Mouse (Mus musculus) urinary bladder, postnatal 10 days (tissue): ENCODE results near the gene Cdk4.

Source experiments
- DNase-seq: peaks from one replicate; pipeline ENCODE4 v3.0.0; 2022; ENCODE audit warnings: low spot score

Cdk4 gene

GRCm38 (mm10) chr10:127075651-127076050, 12.3 kb downstream of the Cdk4 start:
- DNase-seq: no peak

GRCm38 (mm10) chr10:127076082-127076481, 12.7 kb downstream of the Cdk4 start:
- DNase-seq: no peak

- no peak for DNase-seq
These were observed 14.2 kb downstream of the Cdk4 start for GRCm38 (mm10) chr10:127077515-127077914.

- DNase-seq: no peak
These were observed 14.8 kb downstream of the Cdk4 start for GRCm38 (mm10) chr10:127078001-127078676.

- DNase-seq: no peak
These were observed 15.6 kb downstream of the Cdk4 start for GRCm38 (mm10) chr10:127078677-127079575.

- DNase-seq: no peak
These were observed 16.5 kb downstream of the Cdk4 start for GRCm38 (mm10) chr10:127079665-127080391.

- DNase-seq: no peak
These were observed 17.8 kb downstream of the Cdk4 start for GRCm38 (mm10) chr10:127080901-127081780.

- no peak for DNase-seq
These were observed 18.8 kb downstream of the Cdk4 start for GRCm38 (mm10) chr10:127081996-127082620.

GRCm38 (mm10) chr10:127083292-127083914, 20.1 kb downstream of the Cdk4 start:
- DNase-seq: no peak

GRCm38 (mm10) chr10:127083915-127084306, 20.6 kb downstream of the Cdk4 start:
- no peak for DNase-seq

- DNase-seq: no peak
These were observed 21.7 kb downstream of the Cdk4 start for GRCm38 (mm10) chr10:127085052-127085451.

- no peak for DNase-seq
These were observed 22.3 kb downstream of the Cdk4 start for GRCm38 (mm10) chr10:127085633-127086032.

GRCm38 (mm10) chr10:127090560-127091411, 27.5 kb downstream of the Cdk4 start:
- DNase-seq: no peak

- DNase-seq: no peak
These were observed 28.4 kb downstream of the Cdk4 start for GRCm38 (mm10) chr10:127091507-127092396.

GRCm38 (mm10) chr10:127092742-127093141, 29.4 kb downstream of the Cdk4 start:
- DNase-seq: no peak

GRCm38 (mm10) chr10:127094382-127094802, 31.1 kb downstream of the Cdk4 start:
- no peak for DNase-seq

- no peak for DNase-seq
These were observed 35.2 kb downstream of the Cdk4 start for GRCm38 (mm10) chr10:127098514-127098913.

GRCm38 (mm10) chr10:127099191-127099590, 35.9 kb downstream of the Cdk4 start:
- no peak for DNase-seq

- no peak for DNase-seq
These were observed 36.5 kb downstream of the Cdk4 start for GRCm38 (mm10) chr10:127099868-127100267.
